Mouse (Mus musculus) colon, adult 2 months (tissue): Measurements from ENCODE around the gene Zfp456. TPM values are rescaled to one million over a fixed set of nuclear protein-coding genes. Genes with fewer than 3 reads are reported as not detected.

Experiments used
- polyA plus RNA-seq: library from polyadenylated mRNA; depleted of rRNA; stranded (reverse); fragments of >200 nt; gene quantifications from 2 replicates; pipeline ENCODE4 v1.2.3, GENCODE M21; 2012; rRNA removed

The Zfp456 gene
- polyA plus RNA-seq: 0.06 and 0.15 TPM in 2 replicates

GRCm38 (mm10) chr13:67375050-67375911 is at the start of gene Zfp456, which contains the start of gene Gm28041:
Gene Zfp456 (minus strand): TSS chr13:67375810.
Gene Gm28041 (minus strand): TSS chr13:67375733.

GRCm38 (mm10) chr13:67421207-67421857 is 45.7 kb upstream of the Zfp456 start, which contains the start of gene Zfp459:
Gene Zfp459 (minus strand): TSS chr13:67421418.

DNA sequence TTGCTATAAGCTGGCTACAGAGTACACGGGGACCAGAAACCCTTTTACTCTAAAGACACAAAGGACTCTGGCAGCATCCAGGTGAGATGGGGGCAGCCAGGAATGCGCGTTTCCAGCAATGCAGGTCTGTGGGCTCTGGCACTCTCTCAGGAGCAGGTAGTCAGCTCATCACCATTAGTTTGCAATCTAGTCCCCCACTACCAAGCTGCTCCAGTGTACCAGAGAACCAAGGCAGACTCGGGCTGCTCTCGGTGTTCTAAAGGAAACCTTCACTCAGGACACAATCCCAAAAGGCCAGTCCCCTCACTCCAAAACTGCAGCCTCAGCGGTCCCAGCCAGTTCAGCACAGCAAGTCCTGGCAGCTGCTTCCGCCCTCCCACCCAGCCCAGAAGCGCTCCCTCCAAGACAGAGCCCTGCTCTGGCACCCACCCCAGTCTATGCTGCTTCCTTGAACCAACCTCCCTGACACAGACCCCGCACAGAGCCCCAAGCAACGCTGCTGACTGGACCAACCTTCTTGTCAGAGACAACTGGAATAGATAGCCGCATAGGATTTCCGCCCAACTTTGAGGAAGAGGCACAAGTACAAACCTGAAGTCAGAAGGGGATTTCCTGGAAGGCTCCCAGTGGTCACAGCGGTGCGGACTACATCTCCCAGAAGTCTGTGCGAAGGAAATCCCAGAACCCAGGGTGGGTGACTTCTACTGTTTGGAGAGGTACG is 23.7 kb upstream of the Zfp456 start, which contains the start of gene Zfp429:
Gene Zfp429 (minus strand): TSS at position 637 of the 721 bp plus-strand sequence.

DNA sequence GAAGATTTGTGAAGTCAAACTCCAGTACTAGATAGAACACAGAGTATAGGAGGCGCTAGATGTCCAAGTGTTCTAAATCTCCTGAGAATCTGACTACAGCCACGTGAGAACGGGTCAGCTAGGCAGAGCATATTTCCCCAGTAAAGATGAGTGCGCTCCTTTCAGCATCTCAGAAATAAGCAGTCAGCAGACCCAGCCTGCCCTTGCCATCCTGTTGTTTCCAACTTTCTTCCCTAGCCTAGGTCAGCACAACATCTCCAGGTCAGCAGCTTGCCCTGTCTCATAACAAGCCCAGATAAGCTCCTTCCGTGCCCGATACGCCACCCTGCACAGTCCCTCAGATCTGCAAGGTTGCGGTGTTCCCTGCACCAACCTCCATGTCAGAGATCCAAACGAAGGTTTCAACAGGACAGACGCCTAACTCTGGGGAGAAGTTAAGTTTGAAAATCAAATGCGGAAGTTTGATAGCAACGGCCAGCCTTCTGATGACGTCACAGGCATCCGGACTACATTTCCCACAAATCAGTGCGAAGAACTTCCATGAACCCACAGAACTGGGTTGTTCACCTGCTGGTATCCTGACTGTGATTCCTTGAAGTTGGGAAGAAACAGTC is 15.4 kb downstream of the Zfp456 start, which contains the start of the genes Gm28044 and Zfp953:
Gene Gm28044 (minus strand): TSS at position 406 of the 614 bp plus-strand sequence.
Gene Zfp953 (minus strand): TSS at position 475 of the 614 bp plus-strand sequence.

DNA sequence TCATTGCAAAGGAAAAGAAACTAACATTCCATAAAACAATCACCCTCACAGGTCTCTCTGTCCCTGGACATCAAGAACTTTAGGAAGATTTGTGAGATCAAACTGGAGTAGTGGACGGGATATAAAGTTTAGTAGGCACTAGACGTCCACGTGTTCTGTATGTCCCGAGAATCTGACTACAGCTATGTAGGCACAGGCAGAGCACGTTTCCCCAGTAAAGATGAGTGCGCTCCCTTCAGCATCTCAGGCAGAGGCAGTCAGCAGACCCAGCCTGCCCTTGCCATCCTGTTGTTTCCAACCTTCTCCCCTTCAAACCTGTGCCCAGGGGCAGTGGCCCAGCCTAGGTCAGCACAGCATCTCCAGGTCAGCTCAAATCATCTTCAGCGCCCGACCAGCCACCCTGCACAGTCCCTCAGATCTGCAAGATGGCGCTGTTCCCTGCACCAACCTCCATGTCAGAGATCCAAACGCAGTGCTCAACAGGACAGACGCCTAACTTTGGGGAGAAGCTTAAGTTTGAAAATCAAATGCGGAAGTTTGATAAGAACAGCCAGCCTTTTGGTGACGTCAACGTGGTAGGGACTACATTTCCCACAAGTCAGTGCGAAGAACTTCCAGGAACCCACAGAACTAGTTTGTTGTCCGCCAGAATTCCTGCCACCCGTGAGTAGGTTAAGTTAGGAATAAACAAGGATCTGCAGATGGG is 43.4 kb downstream of the Zfp456 start, which contains the start of gene Zfp595:
Gene Zfp595 (minus strand): TSS at position 552 of the 706 bp plus-strand sequence.

Other genes with a start within 250 kb of the Zfp456 start
- 0.31 and 1.3 TPM in 2 replicates for gene Rsl1, start 202.6 kb downstream of the Zfp456 start, polyA plus RNA-seq
- gene Zfp455, start 181.3 kb downstream of the Zfp456 start, polyA plus RNA-seq: 0.05 and 0.17 TPM in 2 replicates
- 0.23 and 0.35 TPM in 2 replicates for gene Zfp458, start 97.3 kb downstream of the Zfp456 start, polyA plus RNA-seq
- gene Zfp457, start 69.3 kb downstream of the Zfp456 start, polyA plus RNA-seq: 0.97 and 1.0 TPM in 2 replicates
- gene Zfp595, start 43.2 kb downstream of the Zfp456 start, polyA plus RNA-seq: 0.31 TPM in 2 replicates
- not detected in 2 replicates for gene Gm28044, start 15.3 kb downstream of the Zfp456 start, polyA plus RNA-seq
- gene Zfp953, start 15.2 kb downstream of the Zfp456 start, polyA plus RNA-seq: 0.09 and 0.12 TPM in 2 replicates
- not detected in 2 replicates for gene Gm28041, start 77 bp downstream of the Zfp456 start, polyA plus RNA-seq
- 0.62 and 1.6 TPM in 2 replicates for gene Zfp429, start 24.0 kb upstream of the Zfp456 start, polyA plus RNA-seq
- gene Zfp459, start 45.6 kb upstream of the Zfp456 start, polyA plus RNA-seq: 0.19 and 0.37 TPM in 2 replicates
- gene Zfp874a, start 75.8 kb upstream of the Zfp456 start, polyA plus RNA-seq: 0.35 and 0.38 TPM in 2 replicates
- 0.61 and 1.3 TPM in 2 replicates for gene Zfp874b, start 108.4 kb upstream of the Zfp456 start, polyA plus RNA-seq
- gene Zfp58, start 124.7 kb upstream of the Zfp456 start, polyA plus RNA-seq: 0.43 and 0.49 TPM in 2 replicates
- gene Gm26965, start 150.3 kb upstream of the Zfp456 start, polyA plus RNA-seq: not detected in 2 replicates
- gene Zfp87, start 150.4 kb upstream of the Zfp456 start, polyA plus RNA-seq: 11.0 and 11.9 TPM in 2 replicates
- 2.3 and 2.7 TPM in 2 replicates for gene Zfp748, start 178.0 kb upstream of the Zfp456 start, polyA plus RNA-seq
- gene Zfp729b, start 233.9 kb upstream of the Zfp456 start, polyA plus RNA-seq: 0.19 TPM in 2 replicates